Mouse (Mus musculus): Measurements from ENCODE around the gene Tmem125.
"Not testable (repeated sequence)": the region's sequence is repeated elsewhere in the genome, so short reads cannot be mapped to it uniquely, and the experiment has no call there.

Gene Tmem125

DNA sequence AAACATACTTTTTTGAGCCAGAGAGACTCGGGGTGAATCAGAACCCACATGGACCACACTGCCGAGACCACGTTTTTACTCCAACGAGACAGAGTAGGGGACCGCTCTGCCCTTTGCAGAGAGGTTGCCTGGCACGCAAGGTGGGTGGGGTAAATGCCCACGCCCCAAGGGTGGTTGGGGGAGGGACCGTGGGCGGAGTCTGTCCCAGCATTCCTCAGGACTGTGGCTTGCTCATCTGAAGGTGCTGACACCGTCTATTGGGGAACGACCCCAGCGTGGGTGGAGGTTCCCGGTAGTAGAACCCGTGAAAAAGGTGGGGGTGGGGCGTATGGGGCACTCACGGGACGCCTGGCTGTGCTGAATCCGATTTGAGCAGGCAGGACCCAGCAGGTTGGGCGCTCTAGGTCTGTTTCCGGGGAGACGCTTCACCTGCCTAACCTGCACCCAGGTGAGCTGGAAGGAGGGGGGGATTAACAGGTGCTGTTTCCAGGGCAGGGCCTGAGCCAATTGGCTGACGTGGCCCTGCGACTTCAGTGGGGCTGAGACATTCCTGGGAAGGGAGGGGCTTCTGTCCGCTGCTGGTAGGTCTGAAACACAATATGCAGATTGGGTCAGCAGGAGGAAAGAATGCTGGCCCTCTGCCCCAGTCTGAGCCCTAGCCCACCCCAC lies at the start of gene Tmem125:
TSS of gene Tmem125 (minus strand) at position 453 of the 669 bp plus-strand sequence.
- DNase-seq (ENCODE audit: low read depth, low spot score), result peak; percentile 71

GRCm38 (mm10) chr4:118589733-118590130 lies 45.9 kb upstream of the Tmem125 start:
- DNase-seq (ENCODE audit: low read depth, low spot score), result peak; percentile 85

DNA sequence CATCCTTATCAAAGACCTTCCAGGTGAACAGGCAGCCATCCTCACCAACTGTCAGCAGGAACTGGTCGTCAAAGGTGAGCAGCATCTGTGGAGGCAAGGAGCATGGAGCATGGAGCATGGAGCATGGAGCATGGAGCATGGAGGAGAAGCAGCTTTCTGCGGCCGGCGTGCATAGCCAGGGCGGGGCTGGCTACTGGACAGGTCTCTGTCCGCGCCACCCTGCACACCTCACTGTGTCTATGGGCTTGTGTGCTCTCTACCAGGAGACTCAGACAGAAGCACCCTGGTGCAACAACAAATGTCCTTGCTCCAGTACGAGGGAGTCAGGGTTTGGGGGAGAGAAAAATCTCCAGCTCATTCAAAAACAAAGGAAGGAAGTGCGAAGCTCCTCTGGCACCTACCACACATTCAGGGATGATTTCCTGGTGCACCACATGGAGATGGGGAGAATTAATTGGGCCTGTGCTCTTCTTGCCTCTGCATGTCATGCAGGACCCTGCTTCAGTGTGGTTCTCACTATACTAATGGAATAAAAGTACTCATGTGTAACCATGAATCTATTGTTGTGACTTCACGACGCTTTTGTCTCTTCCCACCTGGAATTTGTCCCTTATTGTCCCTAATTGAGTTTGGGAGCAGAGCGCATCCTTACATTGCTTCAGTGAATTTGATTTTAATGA lies 45.3 kb upstream of the Tmem125 start:
- peak; percentile 45 for DNase-seq (ENCODE audit: low read depth, low spot score)

DNA sequence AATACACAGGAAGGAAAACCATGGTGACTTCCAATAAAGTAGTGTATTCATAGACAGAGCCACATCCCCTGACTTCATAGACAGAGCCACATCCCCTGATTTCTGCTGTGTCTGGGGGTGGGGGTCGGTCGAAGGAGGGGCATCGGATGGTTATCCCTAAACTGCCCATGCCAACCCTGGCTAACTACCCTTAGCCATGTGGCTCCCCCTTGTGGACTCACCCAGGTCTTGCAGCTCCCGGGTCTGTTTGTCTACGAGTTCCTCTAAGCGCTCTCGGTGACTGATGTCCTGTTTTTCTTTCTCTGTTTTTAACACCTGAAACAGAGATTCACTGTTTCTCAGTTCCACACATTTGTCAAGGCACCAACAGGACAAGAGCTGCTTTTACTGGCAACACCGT lies 38.8 kb upstream of the Tmem125 start:
- no peak for DNase-seq (ENCODE audit: low read depth, low spot score)

GRCm38 (mm10) chr4:118581508-118581907 lies 37.7 kb upstream of the Tmem125 start:
- DNase-seq (ENCODE audit: low read depth, low spot score), result peak; percentile 54

- peak; percentile 76 for DNase-seq (ENCODE audit: low read depth, low spot score)
These were observed 35.5 kb upstream of the Tmem125 start for GRCm38 (mm10) chr4:118579313-118579712.

DNA sequence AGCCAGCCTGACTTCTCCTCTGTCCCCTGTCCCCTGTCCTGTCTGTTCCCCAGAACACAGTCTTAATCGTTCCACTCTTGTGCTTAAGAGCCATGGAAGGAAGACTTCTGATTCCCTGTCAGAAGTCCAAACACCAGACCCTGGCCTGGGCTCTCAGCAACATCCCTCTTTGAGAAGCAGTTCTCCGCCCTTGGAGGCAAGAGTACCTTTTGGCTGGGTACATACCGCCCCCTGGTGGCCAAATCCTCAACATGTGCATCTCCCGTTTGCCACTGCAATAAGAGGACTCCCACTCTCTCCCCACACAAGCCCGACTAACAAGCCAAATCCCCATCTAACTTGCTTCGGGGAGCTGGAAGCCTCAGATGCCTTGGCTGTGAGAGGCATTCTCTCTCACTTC lies 32.3 kb upstream of the Tmem125 start:
- DNase-seq (ENCODE audit: low read depth, low spot score), result peak; percentile 88

DNA sequence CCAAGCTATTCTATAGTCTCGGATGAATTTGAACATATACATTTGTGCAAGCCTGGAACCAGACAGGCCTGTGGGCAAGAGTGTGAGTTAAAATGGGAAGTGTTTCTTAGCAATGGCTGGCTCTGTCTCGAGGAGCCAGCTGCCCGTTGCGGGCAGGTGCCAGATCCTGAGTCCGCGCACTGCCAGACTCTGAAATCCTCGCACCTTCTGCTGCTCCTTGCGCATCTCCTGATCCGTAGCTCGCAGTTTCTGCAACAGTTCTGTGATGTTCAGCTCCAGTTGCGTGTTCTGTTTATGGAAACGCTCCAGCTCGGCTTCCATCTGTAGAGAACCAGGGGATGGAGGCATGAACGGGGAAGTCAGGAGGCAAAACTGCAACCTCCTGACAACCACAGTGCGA lies 27.6 kb upstream of the Tmem125 start:
- DNase-seq (ENCODE audit: low read depth, low spot score), result no peak

- DNase-seq (ENCODE audit: low read depth, low spot score), result peak; percentile 18
These were observed 25.5 kb upstream of the Tmem125 start for GRCm38 (mm10) chr4:118569320-118569719.

DNA sequence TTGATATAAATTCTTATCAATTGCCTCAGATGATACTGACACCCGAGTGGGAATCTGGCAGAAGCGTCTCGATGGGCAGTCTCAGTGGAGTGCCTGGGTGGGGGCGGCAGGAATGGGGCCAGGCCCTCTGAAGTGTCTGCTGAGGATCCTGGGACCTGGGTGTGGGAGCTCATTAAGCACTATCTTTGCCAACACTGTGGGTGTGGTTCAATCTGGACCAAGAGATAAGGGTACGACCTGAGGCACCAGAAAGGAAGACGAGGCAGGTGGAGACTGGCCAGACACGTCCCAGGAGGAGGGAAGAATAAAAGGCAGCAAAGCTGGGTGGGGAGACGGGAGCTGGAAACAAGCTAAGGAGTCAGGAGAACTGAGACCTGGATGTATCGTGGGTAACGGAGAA lies 24.9 kb upstream of the Tmem125 start:
- DNase-seq (ENCODE audit: low read depth, low spot score), result no peak

DNA sequence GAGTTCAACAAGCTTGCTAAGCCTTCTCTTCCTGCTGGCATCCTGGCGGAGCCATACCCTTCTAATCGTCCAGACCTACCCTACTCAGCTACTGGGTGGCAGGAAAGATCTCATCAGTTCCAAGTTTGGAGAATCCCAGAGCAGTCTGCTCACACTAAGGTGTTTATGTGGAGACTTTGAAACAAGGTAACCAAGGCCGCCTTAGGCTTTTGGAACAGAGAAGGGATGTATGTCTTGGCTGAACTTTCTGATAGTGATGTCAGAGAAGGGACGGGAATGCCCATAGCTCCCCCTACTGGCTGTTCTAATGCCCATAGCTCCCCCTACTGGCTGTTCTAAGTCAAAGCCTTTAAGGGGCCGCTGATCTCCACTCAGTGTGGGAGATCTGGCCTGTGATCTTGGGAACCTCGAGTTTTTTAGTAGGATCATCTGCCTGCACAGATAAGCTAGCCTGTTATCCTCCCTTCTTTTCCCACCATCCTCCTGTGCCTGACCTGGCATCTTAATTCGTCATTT lies 22.4 kb upstream of the Tmem125 start:
- DNase-seq (ENCODE audit: low read depth, low spot score), result peak; percentile 79

GRCm38 (mm10) chr4:118564926-118565279 lies 21.1 kb upstream of the Tmem125 start:
- DNase-seq (ENCODE audit: low read depth, low spot score), result no peak

GRCm38 (mm10) chr4:118564062-118564925 lies 20.4 kb upstream of the Tmem125 start:
- no peak for DNase-seq (ENCODE audit: low read depth, low spot score)

GRCm38 (mm10) chr4:118553039-118553649 lies 9.3 kb upstream of the Tmem125 start:
- DNase-seq (ENCODE audit: low read depth, low spot score), result no peak

DNA sequence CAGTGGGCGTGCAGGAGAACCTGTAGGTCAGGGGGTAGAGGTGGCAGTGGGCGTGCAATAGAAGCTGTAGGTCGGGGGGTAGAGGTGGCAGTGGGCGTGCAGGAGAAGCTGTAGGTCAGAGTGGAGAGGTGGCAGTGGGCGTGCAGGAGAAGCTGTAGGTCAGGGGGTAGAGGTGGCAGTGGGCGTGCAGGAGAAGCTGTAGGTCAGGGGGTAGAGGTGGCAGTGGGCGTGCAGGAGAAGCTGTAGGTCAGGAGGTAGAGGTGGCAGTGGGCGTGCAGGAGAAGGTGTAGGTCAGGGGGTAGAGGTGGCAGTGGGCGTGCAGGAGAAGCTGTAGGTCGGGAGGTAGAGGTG lies 4.3 kb upstream of the Tmem125 start:
- not testable (repeated sequence) for DNase-seq (ENCODE audit: low read depth, low spot score)

- DNase-seq (ENCODE audit: low read depth, low spot score), result not testable (repeated sequence)
These were observed 3.7 kb upstream of the Tmem125 start for GRCm38 (mm10) chr4:118547424-118548129.

GRCm38 (mm10) chr4:118544441-118545127 lies 740 bp upstream of the Tmem125 start:
- DNase-seq (ENCODE audit: low read depth, low spot score), result no peak

DNA sequence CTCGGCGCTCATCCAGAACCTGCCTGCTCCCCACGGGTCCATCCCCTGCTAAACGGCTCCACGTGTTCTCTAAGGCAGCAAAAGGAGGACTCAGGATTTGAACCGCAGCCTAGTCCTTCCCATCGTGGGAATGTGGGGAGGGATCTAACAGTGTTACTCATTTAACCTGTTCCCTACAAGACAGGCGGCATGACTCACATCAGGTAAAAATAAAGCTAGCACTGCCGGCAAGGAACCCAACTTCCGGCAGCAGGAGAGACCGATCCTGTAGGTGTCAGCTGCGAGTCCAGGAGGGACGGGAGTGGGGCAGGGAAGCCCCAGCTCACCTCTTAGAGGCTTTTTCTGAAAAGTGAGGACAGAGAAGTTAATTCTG lies 700 bp downstream of the Tmem125 start:
- peak; percentile 51 for DNase-seq (ENCODE audit: low read depth, low spot score)

GRCm38 (mm10) chr4:118542510-118543157 lies 1.2 kb downstream of the Tmem125 start:
- DNase-seq (ENCODE audit: low read depth, low spot score), result peak; percentile 49

GRCm38 (mm10) chr4:118539904-118540303 lies 3.9 kb downstream of the Tmem125 start:
- DNase-seq (ENCODE audit: low read depth, low spot score), result peak; percentile 82
